Mouse (Mus musculus) stomach, embryonic 16.5 days (tissue): ENCODE data around the gene Pcsk5. TPM values are rescaled to one million over a fixed set of nuclear protein-coding genes. Genes with fewer than 3 reads are reported as not detected.
A peak's percentile ranks its signal among the peaks of the same experiment; 100 is the strongest.

Experiments
- ATAC-seq: fragments of 200-750 bp; cut with Nextera tagmentation; 2 replicates; pipeline ENCODE4 v1.8.0; 2017; ENCODE audit warnings: moderate number of reproducible peaks, moderate TSS enrichment; ENCODE audit not compliant: insufficient read depth, low FRiP score
- H3K27ac ChIP-seq: fragments of 300-500 bp; sonication (generic); 2 replicates; pipeline ENCODE4 v1.5.1; 2014; ENCODE audit warnings: low read length
- H3K27me3 ChIP-seq: fragments of 300-500 bp; sonication (generic); 2 replicates; pipeline ENCODE4 v1.6.1; 2014; ENCODE audit warnings: low read length, control low read depth, mixed read lengths; ENCODE audit not compliant: control insufficient read depth, insufficient read depth
- H3K36me3 ChIP-seq: fragments of 300-500 bp; sonication (generic); 2 replicates; pipeline ENCODE4 v1.6.1; 2014; ENCODE audit warnings: low read length; ENCODE audit not compliant: control insufficient read depth, insufficient read depth
- H3K4me1 ChIP-seq: fragments of 300-500 bp; sonication (generic); 2 replicates; pipeline ENCODE4 v1.6.1; 2014; ENCODE audit warnings: low read length, control low read depth, mixed read lengths; ENCODE audit not compliant: control insufficient read depth, insufficient read depth
- H3K4me2 ChIP-seq: fragments of 300-500 bp; sonication (generic); 2 replicates; pipeline ENCODE4 v1.6.1; 2014; ENCODE audit warnings: low read depth, low read length, mixed read lengths
- H3K4me3 ChIP-seq: fragments of 300-500 bp; sonication (generic); replicated peaks from 2 replicates; pipeline ENCODE4 v1.5.1; 2014; ENCODE audit warnings: mild to moderate bottlenecking, low read length
- H3K9ac ChIP-seq: fragments of 300-500 bp; sonication (generic); 2 replicates; pipeline ENCODE4 v1.6.1; 2014; ENCODE audit warnings: low read length
- H3K9me3 ChIP-seq: fragments of 300-500 bp; sonication (generic); replicated peaks from 2 replicates; pipeline ENCODE4 v1.6.1; 2016; ENCODE audit warnings: low read length, control low read depth; ENCODE audit not compliant: control insufficient read depth
- WGBS: fragments of 180-500 bp; shearing (Covaris S2); extraction: QIAGEN DNeasy Blood & Tissue Kit; methylation state at CpG from one replicate; pipeline ENCODE4 v1.1.7; 2014; 5-methylcytosine and 5-hydroxymethylcytosine counted together
- polyA plus RNA-seq: library from polyadenylated mRNA; unstranded; fragments of >200 nt; fragmentation: Nextera tagmentation; extraction: Ambion mirVana; gene quantifications from 2 replicates; pipeline ENCODE4 v1.2.1, GENCODE M21; 2015

Pcsk5 gene
- 10.1 and 12.1 TPM in 2 replicates for polyA plus RNA-seq

- Histone ChIP-seq H3K27ac (peak within 1 kb of the TSS; percentile 80), H3K9me3 (no peaks in the 10 kb centered on the region), H3K27me3 (no peaks in the 10 kb centered on the region), H3K36me3 (no peaks in the 10 kb centered on the region), H3K9ac (peak within 1 kb of the TSS; percentile 88), H3K4me3 (peak within 1 kb of the TSS; percentile 83), H3K4me2 (peak within 1 kb of the TSS; percentile 90), H3K4me1 (peaks cover 7% of the 10 kb centered on the region; the same call in 1 of the 2 replicates)
- ATAC-seq = peak; percentile 94
- under 1% methylated on average over 32 of the region's 36 CpGs for WGBS
Observed at GRCm38 (mm10) chr19:17837471-17837859, at the start of gene Pcsk5. TSS of gene Pcsk5 (minus strand) at chr19:17837632.

- H3K9me3 ChIP-seq = no peaks in the 10 kb centered on the region
- no peak for ATAC-seq
- H3K4me3 ChIP-seq = no peak overlapping the region
- H3K36me3 ChIP-seq = no peaks in the 10 kb centered on the region
- no peaks in the 10 kb centered on the region for H3K27me3 ChIP-seq
- no peak overlapping the region for H3K9ac ChIP-seq
- H3K4me2 ChIP-seq = 0 out of 2 replicates have a peak overlapping the region, but pooled peaks have one; percentile 22
- 0 out of 2 replicates have a peak, but pooled peaks cover 3% of the 10 kb centered on the region for H3K4me1 ChIP-seq
- H3K27ac ChIP-seq = no peak overlapping the region
- WGBS = 18% methylated on average over 7 of the region's 7 CpGs
Observed at GRCm38 (mm10) chr19:17875804-17876203, 38.4 kb upstream of the Pcsk5 start.

- H3K27ac ChIP-seq = no peak overlapping the region
- no peak for ATAC-seq
- H3K4me3 ChIP-seq = no peak overlapping the region
Observed at GRCm38 (mm10) chr19:17874388-17874787, 37.0 kb upstream of the Pcsk5 start.

GRCm38 (mm10) chr19:17873755-17874154, 36.3 kb upstream of the Pcsk5 start:
- Histone ChIP-seq H3K27me3 (no peaks in the 10 kb centered on the region), H3K9ac (no peak overlapping the region), H3K9me3 (no peaks in the 10 kb centered on the region), H3K4me1 (0 out of 2 replicates have a peak, but pooled peaks cover 3% of the 10 kb centered on the region), H3K36me3 (no peaks in the 10 kb centered on the region), H3K4me3 (no peak overlapping the region), H3K4me2 (no peak overlapping the region), H3K27ac (no peak overlapping the region)
- 55% methylated on average over 2 of the region's 2 CpGs for WGBS
- ATAC-seq = no peak

More at GRCm38 (mm10) chr19:17874388-17874787, 37.0 kb upstream of the Pcsk5 start:
- no peak overlapping the region for H3K9ac ChIP-seq
- no peaks in the 10 kb centered on the region for H3K27me3 ChIP-seq
- 71% methylated on average over 2 of the region's 2 CpGs for WGBS
- no peak overlapping the region for H3K4me2 ChIP-seq
- H3K9me3 ChIP-seq = no peaks in the 10 kb centered on the region
- no peaks in the 10 kb centered on the region for H3K36me3 ChIP-seq
- 0 out of 2 replicates have a peak, but pooled peaks cover 3% of the 10 kb centered on the region for H3K4me1 ChIP-seq

GRCm38 (mm10) chr19:17866317-17866891, 29.0 kb upstream of the Pcsk5 start:
- H3K27ac ChIP-seq = no peak overlapping the region
- ATAC-seq = no peak
- H3K4me3 ChIP-seq = no peak overlapping the region
- no peaks in the 10 kb centered on the region for H3K9me3 ChIP-seq
- H3K27me3 ChIP-seq = no peaks in the 10 kb centered on the region
- H3K4me1 ChIP-seq = no peaks in the 10 kb centered on the region
- 69% methylated on average over 3 of the region's 3 CpGs for WGBS
- no peaks in the 10 kb centered on the region for H3K36me3 ChIP-seq
- H3K4me2 ChIP-seq = no peak overlapping the region
- no peak overlapping the region for H3K9ac ChIP-seq

- 39% methylated on average over 4 of the region's 4 CpGs for WGBS
- Histone ChIP-seq H3K4me1 (no peaks in the 10 kb centered on the region), H3K9me3 (no peaks in the 10 kb centered on the region), H3K4me2 (no peak overlapping the region), H3K4me3 (no peak overlapping the region), H3K27me3 (no peaks in the 10 kb centered on the region), H3K9ac (no peak overlapping the region), H3K36me3 (no peaks in the 10 kb centered on the region), H3K27ac (no peak overlapping the region)
- no peak for ATAC-seq
Observed at GRCm38 (mm10) chr19:17860351-17861014, 23.1 kb upstream of the Pcsk5 start.

- Histone ChIP-seq H3K4me1 (no peaks in the 10 kb centered on the region), H3K4me3 (no peak overlapping the region), H3K9me3 (no peaks in the 10 kb centered on the region), H3K4me2 (no peak overlapping the region), H3K36me3 (no peaks in the 10 kb centered on the region), H3K9ac (no peak overlapping the region), H3K27ac (no peak overlapping the region), H3K27me3 (no peaks in the 10 kb centered on the region)
- WGBS = 61% methylated on average over 3 of the region's 3 CpGs
- ATAC-seq = no peak
Observed at GRCm38 (mm10) chr19:17856741-17857140, 19.3 kb upstream of the Pcsk5 start.

- Histone ChIP-seq H3K36me3 (no peaks in the 10 kb centered on the region), H3K4me2 (no peak overlapping the region), H3K4me1 (no peaks in the 10 kb centered on the region), H3K9ac (no peak overlapping the region), H3K27me3 (no peaks in the 10 kb centered on the region), H3K27ac (no peak overlapping the region), H3K9me3 (no peaks in the 10 kb centered on the region), H3K4me3 (no peak overlapping the region)
- ATAC-seq = no peak
- 69% methylated on average over 2 of the region's 2 CpGs for WGBS
Observed at GRCm38 (mm10) chr19:17848417-17848816, 11.0 kb upstream of the Pcsk5 start.

- Histone ChIP-seq H3K4me2 (no peak overlapping the region), H3K4me3 (no peak overlapping the region), H3K27me3 (no peaks in the 10 kb centered on the region), H3K36me3 (no peaks in the 10 kb centered on the region), H3K9me3 (no peaks in the 10 kb centered on the region), H3K27ac (no peak overlapping the region), H3K9ac (no peak overlapping the region), H3K4me1 (no peaks in the 10 kb centered on the region)
- ATAC-seq = no peak
- 54% methylated on average over 5 of the region's 5 CpGs for WGBS
Observed at GRCm38 (mm10) chr19:17845967-17846366, 8.5 kb upstream of the Pcsk5 start.
